Mouse (Mus musculus) lung, postnatal 25 days (tissue): ENCODE data around the gene Thg1l.
A peak's percentile ranks its signal among the peaks of the same experiment; 100 is the strongest.

ENCODE experiments used
- DNase-seq: peaks from one replicate; pipeline ENCODE4 v3.0.0; 2022; ENCODE audit warnings: low spot score

Thg1l gene

GRCm38 (mm10) chr11:45927456-45927855 lies 27.8 kb downstream of the Thg1l start:
- DNase-seq = no peak

DNA sequence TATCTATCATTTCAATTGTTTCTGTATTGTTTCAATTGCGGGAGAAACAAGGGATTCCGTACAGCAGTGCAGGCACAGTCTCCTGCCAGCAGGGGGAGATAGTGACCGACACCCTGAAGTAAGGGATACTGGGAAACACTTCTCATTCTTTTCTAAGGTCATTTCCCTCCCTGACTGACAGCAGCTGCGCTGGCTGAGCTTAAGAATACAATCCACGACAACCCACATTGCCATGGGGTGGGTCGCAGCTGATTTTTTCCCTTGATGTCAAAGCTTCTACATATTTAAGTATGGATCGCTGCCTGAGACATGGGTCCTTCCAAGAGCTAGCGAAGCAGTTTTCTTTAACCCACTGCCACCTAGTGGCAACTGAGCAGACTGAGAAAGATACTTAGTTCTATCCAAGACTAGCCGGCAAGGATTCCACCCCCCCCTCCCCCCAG lies 28.6 kb downstream of the Thg1l start:
- DNase-seq = peak; percentile 79

GRCm38 (mm10) chr11:45925436-45925835 lies 29.9 kb downstream of the Thg1l start:
- DNase-seq = no peak

DNA sequence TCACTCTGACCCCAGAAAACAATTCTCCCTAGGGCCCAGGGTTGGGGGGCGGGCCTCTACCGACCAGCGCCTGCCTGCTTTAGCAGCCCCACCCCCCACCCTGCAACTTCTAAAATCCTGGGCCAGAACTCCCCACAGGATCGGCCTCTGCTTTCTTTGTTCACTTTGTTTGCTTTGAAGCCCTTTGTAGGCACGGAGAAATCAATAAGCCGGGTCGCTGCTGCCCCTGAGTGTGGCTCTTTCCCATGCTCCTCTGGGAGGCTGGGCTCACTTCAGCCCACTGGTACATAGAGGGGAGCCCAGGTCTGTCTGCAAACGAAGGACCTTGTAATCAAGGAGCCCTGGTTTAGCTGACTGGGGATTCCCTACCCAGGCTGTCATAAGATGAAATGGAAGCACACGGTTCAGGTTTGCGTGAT lies 33.8 kb downstream of the Thg1l start:
- DNase-seq = no peak

DNA sequence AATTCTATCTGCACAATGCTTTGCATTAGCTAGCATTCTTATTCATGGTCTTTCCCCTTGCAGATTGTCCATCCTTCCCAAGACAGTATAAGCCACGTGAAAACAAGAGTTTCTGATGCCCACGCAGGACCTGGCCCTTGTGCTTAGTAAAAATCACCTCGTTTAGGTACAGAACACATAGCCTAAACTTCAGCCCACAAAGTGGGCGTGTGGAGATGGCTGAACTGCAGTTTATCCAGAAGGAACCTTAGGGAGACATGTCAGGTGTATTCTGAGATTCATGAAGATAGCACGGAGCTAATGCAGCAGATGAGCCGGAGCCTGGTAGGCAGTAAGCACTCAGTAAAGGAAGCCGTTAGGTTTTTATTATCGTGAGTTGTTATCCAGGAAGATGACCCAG lies 34.3 kb downstream of the Thg1l start:
- no peak for DNase-seq

GRCm38 (mm10) chr11:45918836-45919235 lies 36.5 kb downstream of the Thg1l start:
- DNase-seq = no peak

GRCm38 (mm10) chr11:45918018-45918417 lies 37.3 kb downstream of the Thg1l start:
- no peak for DNase-seq

DNA sequence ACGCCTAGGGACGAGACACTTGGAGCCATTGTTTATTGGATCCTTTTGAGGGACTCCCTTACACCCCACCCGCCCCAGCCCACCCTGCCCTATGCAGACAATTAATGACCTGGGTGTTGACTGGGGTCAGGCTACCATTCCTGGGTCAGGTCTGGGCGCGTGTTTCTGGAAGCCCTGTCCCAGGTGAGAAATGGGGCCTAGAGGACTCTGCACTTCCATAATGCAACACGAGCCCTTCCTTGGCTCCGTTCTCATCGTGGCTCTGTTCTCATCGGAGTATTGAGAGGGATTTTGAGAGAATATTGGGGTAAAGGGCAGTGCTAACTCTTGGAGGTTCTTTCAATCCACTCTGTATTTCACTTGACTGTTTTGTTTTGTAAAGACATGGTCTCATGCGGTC lies 39.1 kb downstream of the Thg1l start:
- DNase-seq = no peak

GRCm38 (mm10) chr11:45910701-45911100 lies 44.6 kb downstream of the Thg1l start:
- no peak for DNase-seq

- DNase-seq = no peak
Measured at GRCm38 (mm10) chr11:45908894-45909293, 46.4 kb downstream of the Thg1l start.

GRCm38 (mm10) chr11:45908070-45908469 lies 47.2 kb downstream of the Thg1l start:
- DNase-seq = no peak

GRCm38 (mm10) chr11:45907301-45907700 lies 48.0 kb downstream of the Thg1l start:
- no peak for DNase-seq

GRCm38 (mm10) chr11:45906109-45906786 lies 49.0 kb downstream of the Thg1l start:
- DNase-seq = no peak

DNA sequence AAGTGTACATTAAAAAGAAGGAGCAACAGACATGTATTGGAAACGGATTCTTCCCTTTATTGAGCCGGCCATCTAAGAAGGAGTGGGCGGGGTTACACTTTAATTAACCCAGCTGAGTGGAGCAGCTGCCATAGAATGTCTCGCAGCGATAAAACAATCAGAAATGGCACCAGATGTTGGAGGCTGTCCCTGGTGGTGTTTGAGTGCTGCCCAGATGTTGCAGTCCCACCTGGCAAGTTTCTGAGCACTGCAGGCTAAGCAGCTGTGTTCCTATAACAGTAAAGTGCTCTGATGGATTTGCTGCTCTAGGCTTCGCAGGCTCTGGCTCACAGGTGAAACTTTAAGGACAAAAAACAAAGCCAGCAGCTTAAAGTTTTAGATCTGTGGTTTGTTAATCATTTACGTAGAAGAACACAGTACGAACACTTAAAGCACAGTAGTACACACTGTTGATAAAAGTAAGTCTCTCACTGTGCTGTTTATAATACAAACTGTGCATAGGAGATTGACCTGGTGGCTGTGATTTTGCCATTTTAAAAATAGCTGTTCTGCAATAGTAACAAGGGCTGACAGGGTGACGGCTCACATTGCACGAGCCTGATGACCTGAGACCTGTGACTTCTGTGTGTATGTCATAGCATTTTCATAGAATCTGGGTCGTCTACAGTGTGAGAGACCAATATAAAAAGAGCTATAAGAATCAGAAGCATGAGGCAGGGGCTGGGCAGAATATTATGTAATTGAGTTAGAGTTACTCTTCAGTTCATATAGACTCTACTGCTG lies 54.9 kb downstream of the Thg1l start:
- DNase-seq = no peak

- no peak for DNase-seq
Measured at GRCm38 (mm10) chr11:45897392-45897791, 57.9 kb downstream of the Thg1l start.
